Mouse (Mus musculus) heart, embryonic 10.5 days (tissue): Measurements from ENCODE around the gene Daam1. TPM values are rescaled to one million over a fixed set of nuclear protein-coding genes. Genes with fewer than 3 reads are reported as not detected.

Source experiments
- DNase-seq: peaks from one replicate; pipeline ENCODE4 v3.0.0-alpha.2; 2017; ENCODE audit warnings: low spot score
- H3K27ac ChIP-seq: fragments of 300-500 bp; sonication (generic); 2 replicates; pipeline ENCODE4 v1.5.1; 2016; ENCODE audit warnings: mild to moderate bottlenecking
- H3K27me3 ChIP-seq: fragments of 300-500 bp; sonication (generic); 2 replicates; pipeline ENCODE4 v1.6.1; 2016; ENCODE audit warnings: mild to moderate bottlenecking; ENCODE audit not compliant: poor library complexity, insufficient read depth, severe bottlenecking
- H3K36me3 ChIP-seq: fragments of 300-500 bp; sonication (generic); 2 replicates; pipeline ENCODE4 v1.6.1; 2016; ENCODE audit warnings: mild to moderate bottlenecking, moderate library complexity
- H3K4me1 ChIP-seq: fragments of 300-500 bp; sonication (generic); 2 replicates; pipeline ENCODE4 v1.6.1; 2016; ENCODE audit warnings: mild to moderate bottlenecking
- H3K4me3 ChIP-seq: fragments of 300-500 bp; sonication (generic); 2 replicates; pipeline ENCODE4 v1.5.1; 2016; ENCODE audit warnings: mild to moderate bottlenecking, moderate library complexity
- H3K9me3 ChIP-seq: fragments of 300-500 bp; sonication (generic); 2 replicates; pipeline ENCODE4 v1.6.1; 2016; ENCODE audit warnings: mild to moderate bottlenecking, moderate library complexity
- WGBS: fragments of 180-500 bp; shearing (Covaris S2); methylation state at CpG from one replicate; pipeline ENCODE4 v1.1.7; 2016; 5-methylcytosine and 5-hydroxymethylcytosine counted together
- polyA plus RNA-seq: library from polyadenylated mRNA; unstranded; fragments of >200 nt; fragmentation: Nextera tagmentation; extraction: Ambion mirVana; gene quantifications from 2 replicates; pipeline ENCODE4 v1.2.1, GENCODE M21; 2016

Gene Daam1
- polyA plus RNA-seq, 1 experiment from 2014 or later: 11.5 TPM

- Histone ChIP-seq H3K4me1 (0 out of 2 replicates have a peak, but pooled peaks cover 4% of the 10 kb centered on the region), H3K27me3 (no peaks in the 10 kb centered on the region), H3K9me3 (no peaks in the 10 kb centered on the region), H3K4me3 (no peak overlapping the region), H3K27ac (no peak overlapping the region), H3K36me3 (peaks cover 79% of the 10 kb centered on the region)
- 89% methylated on average over 6 of the region's 6 CpGs for WGBS
- no peak for DNase-seq
Measured at GRCm38 (mm10) chr12:71956980-71957379, 126.1 kb downstream of the Daam1 start.

GRCm38 (mm10) chr12:71957496-71957895 lies 126.6 kb downstream of the Daam1 start:
- Histone ChIP-seq H3K27ac (no peak overlapping the region), H3K4me3 (no peak overlapping the region), H3K4me1 (0 out of 2 replicates have a peak, but pooled peaks cover 4% of the 10 kb centered on the region), H3K36me3 (peaks cover 80% of the 10 kb centered on the region), H3K9me3 (no peaks in the 10 kb centered on the region), H3K27me3 (no peaks in the 10 kb centered on the region)
- WGBS: 76% methylated on average over 5 of the region's 5 CpGs
- no peak for DNase-seq

GRCm38 (mm10) chr12:71959351-71959991 lies 128.6 kb downstream of the Daam1 start:
- Histone ChIP-seq H3K9me3 (no peaks in the 10 kb centered on the region), H3K4me3 (no peak overlapping the region), H3K4me1 (0 out of 2 replicates have a peak, but pooled peaks cover 7% of the 10 kb centered on the region), H3K27ac (no peak overlapping the region), H3K27me3 (no peaks in the 10 kb centered on the region), H3K36me3 (peaks cover 66% of the 10 kb centered on the region)
- no peak for DNase-seq
- 62% methylated on average over 6 of the region's 6 CpGs for WGBS

GRCm38 (mm10) chr12:71961671-71962070 lies 130.8 kb downstream of the Daam1 start:
- Histone ChIP-seq H3K4me1 (0 out of 2 replicates have a peak, but pooled peaks cover 7% of the 10 kb centered on the region), H3K4me3 (no peak overlapping the region), H3K27ac (no peak overlapping the region), H3K36me3 (peaks cover 53% of the 10 kb centered on the region), H3K27me3 (no peaks in the 10 kb centered on the region), H3K9me3 (no peaks in the 10 kb centered on the region)
- 91% methylated on average over 3 of the region's 3 CpGs for WGBS
- DNase-seq: no peak

DNA sequence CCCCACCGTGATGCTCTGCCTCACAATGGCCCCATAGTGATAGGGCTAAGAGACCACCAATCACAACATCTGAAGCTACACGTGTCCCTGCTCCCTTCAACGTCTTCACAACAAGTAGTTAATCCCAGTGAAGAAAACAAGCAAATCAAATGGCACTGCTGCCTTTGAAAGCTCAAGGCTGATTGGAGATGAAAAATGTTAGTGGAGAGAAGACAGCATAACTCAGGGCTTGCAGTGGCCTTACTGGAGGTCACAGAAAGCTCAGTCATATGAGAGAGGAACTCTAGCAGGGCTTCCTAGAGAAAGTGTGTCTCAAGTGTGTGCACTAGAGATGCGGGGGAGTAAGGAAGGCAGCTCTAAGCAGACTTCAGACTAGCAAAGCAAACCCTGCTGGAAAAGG lies 131.7 kb downstream of the Daam1 start:
- WGBS: 73% methylated on average over 4 of the region's 4 CpGs
- no peak for DNase-seq
- H3K36me3 ChIP-seq: peaks cover 44% of the 10 kb centered on the region
- H3K4me3 ChIP-seq: no peak overlapping the region
- H3K4me1 ChIP-seq: 0 out of 2 replicates have a peak, but pooled peaks cover 7% of the 10 kb centered on the region
- H3K27me3 ChIP-seq: no peaks in the 10 kb centered on the region
- H3K27ac ChIP-seq: no peak overlapping the region
- H3K9me3 ChIP-seq: no peaks in the 10 kb centered on the region

- no peak for DNase-seq
- peaks cover 22% of the 10 kb centered on the region for H3K36me3 ChIP-seq
- H3K9me3 ChIP-seq: no peaks in the 10 kb centered on the region
- peak overlapping the region; percentile 49; the same call in 1 of the 2 replicates for H3K27ac ChIP-seq
- peaks cover 55% of the 10 kb centered on the region for H3K4me1 ChIP-seq
- WGBS: 74% methylated on average over 4 of the region's 4 CpGs
- no peak overlapping the region for H3K4me3 ChIP-seq
- no peaks in the 10 kb centered on the region for H3K27me3 ChIP-seq
Measured at GRCm38 (mm10) chr12:71968592-71968991, 137.7 kb downstream of the Daam1 start.

- H3K36me3 ChIP-seq: peaks cover 24% of the 10 kb centered on the region
- H3K4me1 ChIP-seq: peaks cover 58% of the 10 kb centered on the region
- peak overlapping the region; percentile 49; the same call in 1 of the 2 replicates for H3K27ac ChIP-seq
- WGBS: 66% methylated on average over 3 of the region's 3 CpGs
- DNase-seq: no peak
- no peaks in the 10 kb centered on the region for H3K9me3 ChIP-seq
- no peaks in the 10 kb centered on the region for H3K27me3 ChIP-seq
- H3K4me3 ChIP-seq: no peak overlapping the region
Measured at GRCm38 (mm10) chr12:71969022-71969421, 138.1 kb downstream of the Daam1 start.

DNA sequence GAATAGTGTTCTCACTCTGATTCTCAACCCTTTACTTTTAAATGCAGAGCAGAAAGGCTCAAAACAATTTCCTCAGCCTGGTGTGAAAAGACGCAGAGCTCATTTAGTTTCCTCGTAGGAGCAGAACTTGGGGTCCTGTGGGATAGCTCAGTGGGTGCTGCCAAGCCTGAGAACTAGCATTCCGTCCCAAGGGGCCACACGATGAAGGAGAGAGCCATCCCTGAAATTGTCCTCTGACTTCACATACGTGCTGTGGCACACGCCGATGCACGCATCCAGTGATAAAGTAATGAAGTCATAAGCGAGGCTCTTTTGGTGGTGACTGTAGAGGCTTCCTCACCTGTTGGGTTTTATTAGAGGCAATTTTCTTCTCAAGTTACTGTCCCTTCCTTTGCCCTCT lies 138.6 kb downstream of the Daam1 start:
- WGBS: 85% methylated on average over 9 of the region's 9 CpGs
- Histone ChIP-seq H3K4me1 (peaks cover 58% of the 10 kb centered on the region), H3K9me3 (no peaks in the 10 kb centered on the region), H3K27me3 (no peaks in the 10 kb centered on the region), H3K4me3 (no peak overlapping the region), H3K27ac (peak overlapping the region; percentile 49; the same call in 1 of the 2 replicates), H3K36me3 (peaks cover 26% of the 10 kb centered on the region)
- no peak for DNase-seq

DNA sequence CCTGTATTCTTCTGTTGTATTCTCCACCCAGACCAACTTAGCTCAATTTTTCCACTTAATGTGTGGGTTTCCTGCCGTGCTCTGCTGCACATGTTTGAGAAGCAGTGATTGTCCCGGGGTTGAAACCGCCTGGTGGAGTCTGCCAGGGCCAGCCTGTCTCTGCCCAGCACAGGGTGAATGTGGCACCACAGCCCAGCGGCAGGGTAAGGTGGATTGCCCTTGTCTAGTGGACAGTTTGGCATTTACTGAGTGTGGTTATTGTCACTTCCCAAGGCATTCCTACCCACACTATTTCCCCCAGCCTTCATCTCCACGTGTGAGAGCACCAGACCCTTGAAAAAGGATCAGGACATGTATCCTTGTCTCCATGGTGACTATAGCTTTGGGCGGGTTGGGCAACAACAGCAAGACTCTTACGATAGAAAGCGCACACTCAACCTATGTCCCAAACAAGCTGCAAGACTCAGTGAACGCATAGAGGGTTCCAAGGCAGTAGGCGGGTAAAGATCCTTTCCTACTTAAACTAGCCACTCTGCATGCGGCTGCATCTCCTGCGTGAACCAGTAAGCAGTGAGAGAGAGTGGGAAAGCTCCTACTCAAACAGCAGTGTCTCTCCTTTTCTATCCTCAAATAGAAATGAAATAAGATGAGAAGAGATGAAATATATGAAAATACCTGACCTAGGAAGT lies 139.2 kb downstream of the Daam1 start:
- peaks cover 58% of the 10 kb centered on the region for H3K4me1 ChIP-seq
- H3K27me3 ChIP-seq: no peaks in the 10 kb centered on the region
- H3K9me3 ChIP-seq: no peaks in the 10 kb centered on the region
- peak overlapping the region; percentile 49; the same call in 1 of the 2 replicates for H3K27ac ChIP-seq
- no peak for DNase-seq
- no peak overlapping the region for H3K4me3 ChIP-seq
- WGBS: 75% methylated on average over 12 of the region's 12 CpGs
- peaks cover 33% of the 10 kb centered on the region for H3K36me3 ChIP-seq

GRCm38 (mm10) chr12:71970791-71971654 lies 140.1 kb downstream of the Daam1 start:
- H3K27ac ChIP-seq: peak overlapping the region; percentile 47; the same call in 1 of the 2 replicates
- peaks cover 42% of the 10 kb centered on the region for H3K36me3 ChIP-seq
- WGBS: 48% methylated on average over 9 of the region's 9 CpGs
- peaks cover 66% of the 10 kb centered on the region for H3K4me1 ChIP-seq
- H3K27me3 ChIP-seq: no peaks in the 10 kb centered on the region
- no peaks in the 10 kb centered on the region for H3K9me3 ChIP-seq
- H3K4me3 ChIP-seq: no peak overlapping the region
- DNase-seq: no peak

- Histone ChIP-seq H3K27me3 (no peaks in the 10 kb centered on the region), H3K27ac (peak overlapping the region; percentile 59), H3K36me3 (peaks cover 53% of the 10 kb centered on the region), H3K9me3 (no peaks in the 10 kb centered on the region), H3K4me3 (no peak overlapping the region), H3K4me1 (peaks cover 77% of the 10 kb centered on the region)
- WGBS: 36% methylated on average over 5 of the region's 5 CpGs
- no peak for DNase-seq
Measured at GRCm38 (mm10) chr12:71972126-71972525, 141.2 kb downstream of the Daam1 start.

GRCm38 (mm10) chr12:71972619-71973266 lies 141.9 kb downstream of the Daam1 start:
- 69% methylated on average over 12 of the region's 12 CpGs for WGBS
- Histone ChIP-seq H3K27me3 (no peaks in the 10 kb centered on the region), H3K4me3 (no peak overlapping the region), H3K27ac (peak overlapping the region; percentile 59), H3K4me1 (peaks cover 83% of the 10 kb centered on the region), H3K36me3 (peaks cover 57% of the 10 kb centered on the region), H3K9me3 (no peaks in the 10 kb centered on the region)
- DNase-seq: no peak
